Mouse (Mus musculus) frontal cortex, adult (tissue): ENCODE measurements at regions not wholly inside any gene's neighbourhood (a gene's known extent, or its start where the extent isn't known, plus 50 kb on each side); places are given as distances from the start of the nearest gene placed in this dataset.
A peak's percentile ranks its signal among the peaks of the same experiment; 100 is the strongest.

Experiments used
- ATAC-seq: cut with Nextera tagmentation; 2 replicates; pipeline ENCODE4 v1.9.2; 2017; ENCODE audit warnings: mild to moderate bottlenecking, moderate library complexity, mixed read lengths; ENCODE audit not compliant: low TSS enrichment

DNA sequence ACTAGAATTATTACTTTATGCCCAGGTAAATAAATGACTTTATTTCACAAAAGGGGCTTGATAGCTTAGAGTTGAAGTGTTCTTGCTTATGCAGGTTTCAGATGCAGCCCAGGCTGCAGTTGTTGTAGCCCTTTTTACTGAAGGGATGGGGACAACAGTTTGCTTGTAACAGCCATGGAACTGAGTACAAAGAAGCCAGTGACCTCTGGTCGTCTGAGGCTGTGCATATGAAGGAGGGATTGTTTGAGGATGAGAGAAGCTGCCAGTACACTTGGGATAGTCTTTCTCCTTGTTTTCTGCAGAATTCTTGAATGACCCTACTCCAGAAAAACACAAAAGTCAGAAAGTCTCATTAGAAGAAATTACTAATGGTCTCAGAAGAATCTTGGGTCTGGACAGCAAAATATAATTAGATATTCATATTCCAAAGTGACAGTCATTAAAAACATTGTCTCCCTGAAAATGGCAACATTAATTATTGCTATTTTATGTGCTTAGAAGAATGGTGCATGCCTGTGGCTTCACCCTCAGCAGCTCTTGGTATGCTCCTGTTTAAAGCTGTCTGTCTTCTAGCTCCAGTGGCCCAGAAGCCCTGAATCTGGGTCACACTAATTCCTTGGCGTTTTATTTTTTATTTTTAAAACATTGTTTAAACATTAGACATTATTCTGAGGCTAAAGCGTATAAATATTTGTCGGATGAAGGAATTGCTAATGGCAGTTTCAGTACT, 61.9 kb upstream of the Arhgap32 start:
- peak; percentile 38; the same call in 1 of the 2 replicates for ATAC-seq

DNA sequence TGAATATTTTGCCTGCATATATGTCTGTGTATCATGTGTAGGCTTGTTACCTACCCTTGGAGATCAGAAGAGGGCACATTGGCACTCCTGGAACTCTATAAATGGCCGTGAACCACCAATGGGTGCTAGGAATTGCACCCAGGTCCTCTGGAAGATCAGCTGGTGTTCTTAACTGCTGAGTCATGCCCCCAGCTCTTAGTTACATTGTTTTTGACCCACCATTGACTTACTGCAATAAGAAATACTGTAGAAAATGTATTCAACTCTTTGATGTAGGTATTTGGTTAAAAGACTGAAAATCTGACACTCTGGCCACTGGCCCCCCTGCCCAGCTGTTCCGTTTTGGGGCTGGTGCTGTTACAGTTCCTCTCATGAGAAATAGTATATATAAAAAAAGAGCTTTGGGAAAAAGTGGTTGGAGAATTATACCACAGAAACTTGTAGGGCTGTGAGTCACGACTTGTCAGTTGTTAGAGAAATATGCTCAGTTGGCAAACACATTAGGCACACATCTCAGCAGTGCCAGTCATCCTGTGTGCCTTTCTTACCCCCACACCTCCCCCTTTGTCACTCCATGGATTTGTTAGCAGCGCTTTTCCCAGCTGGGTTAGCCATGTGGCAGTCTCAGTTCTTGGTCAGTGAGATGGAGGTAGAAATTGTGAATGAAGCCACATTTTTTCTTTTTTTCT, 58.4 kb upstream of the Arhgap32 start:
- peak; percentile 97 for ATAC-seq

DNA sequence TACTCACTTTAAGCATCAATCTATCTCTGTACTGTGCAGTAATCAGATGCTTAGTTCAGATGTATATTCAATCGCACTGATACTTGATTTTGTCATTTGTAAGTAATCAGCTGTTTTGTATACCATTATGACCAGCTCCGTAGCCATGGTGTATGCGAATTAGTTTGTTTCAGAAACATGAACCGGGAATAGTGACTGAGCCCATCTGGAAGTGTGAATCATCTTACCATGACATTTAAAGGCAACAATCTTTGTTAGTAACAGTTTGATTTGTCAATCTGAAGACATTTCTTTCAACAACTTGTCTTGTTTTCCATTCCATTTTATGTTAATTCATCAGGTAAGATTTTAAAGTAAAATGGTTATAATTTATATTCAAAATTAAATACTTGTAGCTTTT, 53.2 kb upstream of the Arhgap32 start:
- no peak for ATAC-seq

GRCm38 (mm10) chr9:32063541-32063940, 52.4 kb upstream of the Arhgap32 start:
- ATAC-seq = peak; percentile 44; the same call in 1 of the 2 replicates

GRCm38 (mm10) chr9:32064007-32064550, 51.9 kb upstream of the Arhgap32 start:
- ATAC-seq = peak; percentile 72; the same call in 1 of the 2 replicates
